Mouse (Mus musculus): ENCODE results near the gene Wscd2.

DNA sequence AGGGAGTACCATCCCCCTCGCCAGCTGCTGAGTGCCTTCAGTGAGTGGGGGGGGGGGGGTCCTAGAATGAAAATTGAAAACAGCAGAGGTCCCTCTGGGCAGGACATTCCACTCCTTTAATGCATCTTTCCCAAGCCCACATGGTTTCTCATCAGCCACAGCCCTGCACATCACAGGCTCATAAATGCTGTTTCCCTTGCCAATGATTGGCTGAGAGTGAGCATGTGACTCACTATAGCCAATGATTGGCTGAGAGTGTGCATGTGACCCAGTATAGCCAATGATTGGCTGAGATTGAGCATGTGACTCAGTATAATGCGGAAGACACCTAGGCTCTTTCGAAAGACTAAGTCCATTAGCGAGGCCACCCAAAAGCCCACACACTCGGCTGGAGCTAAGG lies 20.9 kb upstream of the Wscd2 start:
- TF ChIP-seq CTCF (IDR thresholded peaks at IDR 0.05; ENCODE audit: extremely low read depth, insufficient read length, insufficient replicate concordance, low read depth, low read length) (no peak), POLR2A (IDR thresholded peaks at IDR 0.05; ENCODE audit: low read depth, low read length) (no peak)
